In the genomic region with DNA sequence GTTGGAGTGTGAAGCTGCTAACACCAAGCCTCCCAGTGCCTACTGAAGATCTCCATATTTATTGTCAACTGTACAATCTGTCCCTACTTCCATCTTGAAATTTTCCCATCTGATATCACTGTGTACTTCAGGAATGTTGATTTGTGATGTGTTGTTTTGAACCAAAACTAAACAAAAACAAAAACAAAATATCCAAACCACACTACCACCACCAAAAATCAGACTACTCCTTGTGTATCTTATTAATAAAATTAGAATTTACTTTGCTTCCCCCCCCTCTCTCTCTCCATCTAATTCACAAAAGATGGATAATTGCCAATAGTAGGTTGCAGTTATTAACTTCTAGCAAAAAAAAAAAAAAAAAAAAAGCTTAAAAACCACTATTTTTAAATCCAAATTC, we compare ENCODE assay signal across 16 mouse cellular contexts.
DNase-seq lines count a peak whose midpoint lies in the region; ATAC-seq and TF ChIP-seq lines count a peak whose summit lies in the region.
"Had no signal": no experiment of that assay in that cellular context is flagged by ENCODE, and none has a peak within 500 bp of the region (broad histone marks: within the 10 kb centered on the region; RNA-seq: fewer than 3 reads in every experiment).

No protein-coding gene starts in this region.

- no peak for TF ChIP-seq POLR2A in lung, adult 2 months (IDR thresholded peaks at IDR 0.05; ENCODE audit: borderline replicate concordance, extremely low read depth, low read depth, low read length)

- no peaks in the 10 kb centered on the region for H3K27me3 ChIP-seq in neural tube, embryonic 12.5 days (replicated peaks)
- no peaks in the 10 kb centered on the region for H3K27me3 ChIP-seq in hindbrain, embryonic 13.5 days
- no peaks in the 10 kb centered on the region for H3K27me3 ChIP-seq in midbrain, embryonic 15.5 days (replicated peaks)
- H3K27me3 ChIP-seq: kidney, embryonic 15.5 days had no signal

- H3K27ac ChIP-seq in neural tube, embryonic 12.5 days = peak overlapping the region; percentile 57; the same call in 1 of the 2 replicates
- H3K27ac ChIP-seq in hindbrain, embryonic 13.5 days = peak overlapping the region; percentile 75
- H3K27ac ChIP-seq in midbrain, embryonic 15.5 days = peak overlapping the region; percentile 67
- H3K27ac ChIP-seq: heart, adult 2 months; kidney, embryonic 15.5 days had no signal

- ATAC-seq in neural tube, embryonic 12.5 days (ENCODE audit: low FRiP score, low read depth) = no peak
- no peak for ATAC-seq in hindbrain, embryonic 13.5 days (ENCODE audit: low FRiP score)
- no peak for ATAC-seq in midbrain, embryonic 15.5 days (replicated peaks)
- no peak for ATAC-seq in CD4-positive, CD25-positive, alpha-beta regulatory T cell, adult 4 months
- ATAC-seq: activated CD4-positive, CD25-positive, alpha-beta regulatory T cell, adult 4 months had no signal

- no peak overlapping the region for H3K9ac ChIP-seq in neural tube, embryonic 12.5 days
- no peak overlapping the region for H3K9ac ChIP-seq in hindbrain, embryonic 13.5 days
- H3K9ac ChIP-seq in midbrain, embryonic 15.5 days = no peak overlapping the region
- H3K9ac ChIP-seq: kidney, embryonic 15.5 days; lung, embryonic 14.5 days had no signal

- H3K4me1 ChIP-seq in neural tube, embryonic 12.5 days = peaks cover 18% of the 10 kb centered on the region
- peaks cover 34% of the 10 kb centered on the region for H3K4me1 ChIP-seq in hindbrain, embryonic 13.5 days (replicated peaks)
- peaks cover 23% of the 10 kb centered on the region for H3K4me1 ChIP-seq in midbrain, embryonic 15.5 days
- no peaks in the 10 kb centered on the region for H3K4me1 ChIP-seq in lung, adult 2 months (ENCODE audit: control insufficient read depth, insufficient read depth, low read length)

- H3K4me2 ChIP-seq in neural tube, embryonic 12.5 days (replicated peaks) = peak overlapping the region; percentile 38; the same call in 1 of the 2 replicates
- peak overlapping the region; percentile 26 for H3K4me2 ChIP-seq in hindbrain, embryonic 13.5 days
- no peak overlapping the region; the same call in 1 of the 2 replicates for H3K4me2 ChIP-seq in midbrain, embryonic 15.5 days
- H3K4me2 ChIP-seq: kidney, embryonic 15.5 days; liver, embryonic 11.5 days; lung, embryonic 14.5 days had no signal

- TF ChIP-seq CTCF in lung, adult 2 months (IDR thresholded peaks at IDR 0.05; ENCODE audit: insufficient read depth, low read length) = no peak

- no peaks in the 10 kb centered on the region for H3K9me3 ChIP-seq in neural tube, embryonic 12.5 days
- H3K9me3 ChIP-seq in hindbrain, embryonic 13.5 days = no peaks in the 10 kb centered on the region
- no peaks in the 10 kb centered on the region for H3K9me3 ChIP-seq in midbrain, embryonic 15.5 days
- H3K9me3 ChIP-seq: kidney, embryonic 15.5 days had no signal

- H3K36me3 ChIP-seq in neural tube, embryonic 12.5 days = no peaks in the 10 kb centered on the region
- H3K36me3 ChIP-seq in hindbrain, embryonic 13.5 days = no peaks in the 10 kb centered on the region
- H3K36me3 ChIP-seq in midbrain, embryonic 15.5 days (replicated peaks) = no peaks in the 10 kb centered on the region
- H3K36me3 ChIP-seq: kidney, embryonic 15.5 days had no signal

- no peak for DNase-seq in neural tube, embryonic 10.5 days (ENCODE audit: extremely low spot score, low spot score)
- DNase-seq in lung, adult 2 months = no peak
- no peak for DNase-seq in adrenal gland, adult 2 months
- DNase-seq in cerebellum, adult 9-10 months = no peak
- DNase-seq: adrenal gland, postnatal 25 days; cerebellum, adult 9-11 months; heart, adult 2 months; lung, embryonic 14.5 days; lung, postnatal 4 days had no signal

- H3K4me3 ChIP-seq in neural tube, embryonic 12.5 days = no peak overlapping the region
- H3K4me3 ChIP-seq in hindbrain, embryonic 13.5 days = no peak overlapping the region
- H3K4me3 ChIP-seq in midbrain, embryonic 15.5 days = no peak overlapping the region
- no peak overlapping the region for H3K4me3 ChIP-seq in lung, adult 2 months (replicated peaks; ENCODE audit: extremely low read depth, low read depth, low read length)
- H3K4me3 ChIP-seq: heart, adult 2 months; kidney, embryonic 15.5 days had no signal
